8 mouse cellular contexts compared by ENCODE assay signal in the genomic region with DNA sequence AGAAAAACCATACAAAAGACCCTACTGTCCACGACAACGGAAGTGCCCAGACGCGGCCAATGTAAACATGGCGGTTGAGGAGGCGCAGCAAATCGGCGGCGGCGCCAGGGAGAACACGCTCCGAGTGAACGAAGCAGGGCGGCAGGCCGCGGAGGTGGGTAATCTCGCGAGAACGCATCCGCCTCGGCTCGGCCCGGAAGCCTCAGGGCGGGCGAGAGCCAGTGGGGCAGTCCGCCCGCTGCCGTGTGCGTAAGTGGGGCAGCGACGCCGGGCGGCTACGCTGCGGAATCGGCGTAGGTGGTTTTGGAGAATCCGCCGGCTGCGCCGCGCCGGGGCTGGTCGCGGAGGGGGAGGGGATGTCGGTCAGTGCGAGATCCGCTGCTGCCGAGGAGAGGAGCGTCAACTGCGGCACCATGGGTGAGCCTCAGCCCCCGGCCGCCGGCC. TPM values are rescaled to one million over a fixed set of nuclear protein-coding genes. Genes with fewer than 3 reads are reported as not detected.
DNase-seq lines count a peak whose midpoint lies in the region; ATAC-seq lines count a peak whose summit lies in the region.

Gene Sept7 (plus strand): TSS at position 157 of the 444 bp plus-strand sequence.

- H3K27me3 ChIP-seq in hindbrain, embryonic 12.5 days = no peaks in the 10 kb centered on the region

- no peaks in the 10 kb centered on the region for H3K36me3 ChIP-seq in hindbrain, embryonic 12.5 days

- peaks cover 14% of the 10 kb centered on the region for H3K4me1 ChIP-seq in hindbrain, embryonic 12.5 days

- no peaks in the 10 kb centered on the region for H3K9me3 ChIP-seq in hindbrain, embryonic 12.5 days (replicated peaks)

- under 1% methylated on average over 54 of the region's 54 CpGs for WGBS in hindbrain, embryonic 12.5 days

- peak within 1 kb of the TSS; percentile 99 for H3K9ac ChIP-seq in hindbrain, embryonic 12.5 days

- DNase-seq in NIH3T3 (ENCODE audit: low read depth) = peak; percentile 99
- DNase-seq in cerebellum, postnatal 10 days = peak; percentile 99
- peak; percentile 98 to 100 for DNase-seq in frontal cortex, postnatal 10 days (ENCODE audit: low spot score in 2 of 2)
- DNase-seq in layer of hippocampus, postnatal 14 days (ENCODE audit: low spot score in 2 of 2) = peak; percentile 99
- peak; percentile 99 for DNase-seq in lung, postnatal 14 days
- peak; percentile 97 for DNase-seq in retina, adult 2 months (ENCODE audit: low read depth, low spot score)
- DNase-seq in thymus, postnatal 36 days = peak; percentile 99

- H3K27ac ChIP-seq in hindbrain, embryonic 12.5 days = peak within 1 kb of the TSS; percentile 98

- peak; percentile 98 for ATAC-seq in hindbrain, embryonic 12.5 days (ENCODE audit: low FRiP score)

- peak within 1 kb of the TSS; percentile 70 for H3K4me2 ChIP-seq in hindbrain, embryonic 12.5 days (replicated peaks)

- H3K4me3 ChIP-seq in hindbrain, embryonic 12.5 days = peak within 1 kb of the TSS; percentile 97

RNA-seq across cellular contexts. Expression of gene Sept7, which starts in this region (rescaled TPM):
- 278 and 296 TPM in 2 replicates for polyA plus RNA-seq in hindbrain, embryonic 12.5 days (2016; fragmentation: Nextera tagmentation; extraction: Ambion mirVana)
- total RNA-seq in layer of hippocampus, postnatal 14 days (2021) = 100 to 1,000 TPM; 278 to 289 TPM

Comparison
In these comparisons a context has a peak if more than half of its experiments do, and no peak if none do; other contexts are left out.
1. Peak in every context shown above with its lines: DNase-seq, ATAC-seq, H3K4me3 ChIP-seq and H3K27ac ChIP-seq.